Mouse (Mus musculus) lung, adult 2 months (tissue): Measurements from ENCODE around the gene Cetn4.

Experiments used
- CTCF ChIP-seq: fragments of 200-500 bp; IDR thresholded peaks from 2 replicates; pipeline ENCODE4 v1.5.1; 2011; ENCODE audit warnings: mild to moderate bottlenecking, low read length, control low read depth; ENCODE audit not compliant: insufficient read depth
- POLR2A ChIP-seq: fragments of 200-500 bp; IDR thresholded peaks from 2 replicates; pipeline ENCODE4 v1.6.1; 2011; ENCODE audit warnings: low read depth, mild to moderate bottlenecking, control low read depth, low read length, borderline replicate concordance; ENCODE audit errors: extremely low read depth

- TF ChIP-seq POLR2A (no peak), CTCF (no peak)
These were observed 30.3 kb upstream of the Cetn4 start for GRCm38 (mm10) chr3:37342811-37343210.
